Mouse (Mus musculus) kidney, postnatal 10 days (tissue): ENCODE data around the gene Ccr5.
"Not testable (repeated sequence)": the region's sequence is repeated elsewhere in the genome, so short reads cannot be mapped to it uniquely, and the experiment has no call there.

Source experiments
- DNase-seq: peaks from one replicate; pipeline ENCODE4 v3.0.0; 2021; ENCODE audit warnings: mixed read lengths

Ccr5 gene

GRCm38 (mm10) chr9:124121387-124122184, at the start of gene Ccr5:
Gene Ccr5, plus strand, starts transcription at chr9:124121543.
- no peak for DNase-seq

DNA sequence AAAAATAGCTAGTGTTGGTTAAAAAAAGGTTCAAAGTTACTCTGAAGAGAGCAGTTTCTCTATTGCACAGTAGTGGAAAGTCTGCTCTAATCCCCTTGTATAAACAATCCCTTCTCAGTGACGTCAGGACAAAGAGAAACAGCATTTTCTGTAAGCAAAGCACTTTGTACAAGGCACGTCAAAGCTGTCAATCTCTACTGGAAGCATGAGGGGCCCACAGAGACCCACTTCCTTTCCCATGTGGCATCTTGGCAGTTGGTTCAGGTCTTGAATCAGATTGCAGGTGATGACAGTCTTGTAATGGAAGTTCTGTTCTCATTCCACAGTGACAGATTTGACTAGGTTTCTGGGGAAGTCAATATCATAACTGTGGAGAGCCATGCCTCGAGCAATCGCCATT, 41.5 kb upstream of the Ccr5 start:
- no peak for DNase-seq

DNA sequence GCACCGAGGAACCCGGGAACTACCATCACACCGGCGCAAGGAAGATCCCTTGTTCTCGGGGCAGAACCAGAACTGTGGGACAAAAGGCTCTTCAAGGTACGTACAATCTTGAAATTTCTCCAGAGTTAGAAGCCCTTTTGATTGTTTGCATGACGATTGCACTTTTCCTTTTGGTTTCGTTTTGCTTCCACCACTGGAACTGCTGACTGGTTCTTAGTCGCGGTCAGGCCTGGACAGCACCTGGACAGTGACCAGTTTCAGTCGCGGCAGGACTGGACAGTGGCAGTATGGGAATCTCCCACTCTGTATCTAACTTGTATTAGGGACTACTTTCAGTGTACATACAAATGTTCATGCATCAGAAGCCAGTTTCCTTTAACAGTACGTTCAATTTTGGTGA, 40.9 kb upstream of the Ccr5 start:
- not testable (repeated sequence) for DNase-seq

GRCm38 (mm10) chr9:124090441-124090840, 30.9 kb upstream of the Ccr5 start:
- DNase-seq = no peak

DNA sequence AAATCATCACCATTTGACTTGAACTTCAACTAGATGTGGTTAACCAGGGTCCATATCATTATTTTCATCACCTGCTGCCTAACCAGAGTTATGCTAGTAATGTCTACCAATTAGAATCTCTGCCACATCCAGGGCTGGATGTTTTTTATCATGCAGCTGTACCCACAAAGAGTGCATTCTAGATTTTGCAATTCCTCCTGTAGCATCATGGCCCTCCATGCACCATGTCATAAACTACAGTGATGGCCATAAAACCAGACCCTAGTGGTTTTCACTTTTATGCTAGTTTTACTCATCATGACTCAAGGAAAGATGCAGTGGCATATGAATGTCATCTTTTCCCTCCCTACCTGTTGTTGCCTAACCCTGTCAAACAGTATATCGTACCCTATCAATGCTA, 22.2 kb upstream of the Ccr5 start:
- DNase-seq = no peak

DNA sequence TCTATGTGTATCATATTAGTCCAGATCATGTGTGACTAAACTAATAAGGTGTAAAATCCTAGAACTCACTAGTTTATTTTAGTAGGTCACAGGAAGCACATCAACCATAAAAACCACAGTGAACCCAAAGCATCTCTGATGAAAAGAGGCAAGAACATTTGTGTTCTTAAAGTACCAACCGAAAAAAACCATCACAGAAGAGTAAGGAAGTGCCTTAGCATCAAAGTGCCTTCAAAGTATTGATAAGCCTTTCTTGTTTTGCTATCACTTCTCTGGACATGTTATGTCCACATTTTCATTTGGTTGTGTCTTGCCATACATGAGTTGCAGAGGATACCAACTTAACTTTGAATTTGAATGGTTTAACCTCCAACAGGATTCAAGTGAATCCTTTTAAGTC, 21.0 kb upstream of the Ccr5 start:
- no peak for DNase-seq

DNA sequence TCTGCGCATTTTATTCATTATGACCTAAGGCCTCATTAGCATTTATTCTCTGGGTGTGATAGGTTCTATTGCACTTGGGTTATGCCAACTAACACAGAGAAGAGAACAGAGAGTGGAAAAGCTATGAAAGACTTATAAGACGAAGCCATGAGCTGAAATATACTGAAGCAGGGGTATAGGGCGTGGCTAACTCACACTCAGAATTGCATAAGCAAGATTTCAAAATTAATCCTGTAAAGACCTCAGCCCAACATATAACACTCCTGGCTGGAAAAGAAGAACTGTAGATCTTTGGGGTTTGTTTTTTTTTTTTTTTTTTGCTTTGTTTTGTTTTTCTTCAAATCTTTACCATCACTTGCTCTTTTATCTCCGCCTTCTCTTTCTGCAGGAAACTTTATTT, 19.6 kb upstream of the Ccr5 start, which contains the start of gene Ccr2:
TSS of gene Ccr2 (plus strand) at position 228 of the 400 bp plus-strand sequence.
- DNase-seq = no peak

DNA sequence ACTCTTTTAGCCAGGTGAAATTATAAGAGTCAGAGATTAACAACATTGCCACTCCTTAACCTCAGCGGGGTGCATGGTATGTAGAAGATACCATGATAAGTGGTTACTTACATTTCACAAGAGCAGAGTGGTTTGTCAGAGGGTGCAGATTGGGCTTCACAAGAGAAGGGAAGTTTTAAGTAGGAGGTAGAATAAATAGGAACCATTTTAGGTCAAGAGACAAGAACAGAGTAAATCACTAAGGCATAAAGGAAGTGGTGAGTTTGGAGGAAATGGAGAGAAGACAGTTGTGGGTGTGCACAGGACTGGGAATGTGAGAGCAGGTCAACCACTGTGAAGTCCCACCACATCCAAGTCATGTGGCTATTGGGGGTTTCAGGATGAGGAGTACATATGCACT, 18.1 kb upstream of the Ccr5 start:
- no peak for DNase-seq

DNA sequence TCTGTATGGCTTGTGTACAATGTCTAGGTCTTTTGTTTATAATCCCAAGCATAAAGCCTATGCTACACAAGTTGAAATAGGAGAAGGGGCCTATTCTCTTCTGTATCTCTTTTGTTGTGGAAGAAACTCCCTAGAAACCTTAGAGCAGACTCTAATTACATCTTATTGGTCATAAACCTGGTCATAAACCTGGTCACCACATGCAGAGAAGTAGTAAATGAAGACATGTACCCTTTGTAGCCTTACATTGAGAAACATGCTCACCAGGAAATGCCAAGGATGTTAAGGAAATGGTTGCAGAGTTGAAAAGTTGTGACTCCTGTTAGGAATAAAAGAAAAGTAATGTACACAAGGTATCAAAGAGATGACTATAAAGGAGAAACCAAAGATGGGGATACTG, 16.1 kb upstream of the Ccr5 start:
- no peak for DNase-seq

GRCm38 (mm10) chr9:124107232-124107631, 14.1 kb upstream of the Ccr5 start:
- DNase-seq = no peak

- DNase-seq = no peak
Measured at GRCm38 (mm10) chr9:124108356-124109127, 12.8 kb upstream of the Ccr5 start.

DNA sequence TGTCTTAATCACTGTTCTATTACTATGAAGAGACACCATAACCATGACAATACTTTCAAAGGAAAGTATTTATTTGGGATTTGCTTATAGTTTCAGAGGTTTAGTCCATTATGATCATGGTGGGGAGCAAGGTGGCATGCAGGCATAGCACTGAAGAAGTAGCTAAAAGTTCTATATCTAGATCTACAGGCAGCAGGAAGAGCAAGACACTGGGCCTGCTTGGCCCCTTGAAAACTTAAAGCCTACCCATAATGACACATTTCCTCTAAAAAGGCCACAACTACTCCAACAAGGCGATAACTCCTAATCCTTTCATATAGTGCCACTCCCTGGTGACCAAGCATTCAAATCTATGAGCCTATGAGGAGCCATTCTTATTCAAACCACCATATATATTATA, 9.3 kb upstream of the Ccr5 start:
- DNase-seq = no peak

- DNase-seq = no peak
Measured at GRCm38 (mm10) chr9:124112591-124113239, 8.6 kb upstream of the Ccr5 start.

- DNase-seq = no peak
Measured at GRCm38 (mm10) chr9:124113777-124114176, 7.6 kb upstream of the Ccr5 start.

DNA sequence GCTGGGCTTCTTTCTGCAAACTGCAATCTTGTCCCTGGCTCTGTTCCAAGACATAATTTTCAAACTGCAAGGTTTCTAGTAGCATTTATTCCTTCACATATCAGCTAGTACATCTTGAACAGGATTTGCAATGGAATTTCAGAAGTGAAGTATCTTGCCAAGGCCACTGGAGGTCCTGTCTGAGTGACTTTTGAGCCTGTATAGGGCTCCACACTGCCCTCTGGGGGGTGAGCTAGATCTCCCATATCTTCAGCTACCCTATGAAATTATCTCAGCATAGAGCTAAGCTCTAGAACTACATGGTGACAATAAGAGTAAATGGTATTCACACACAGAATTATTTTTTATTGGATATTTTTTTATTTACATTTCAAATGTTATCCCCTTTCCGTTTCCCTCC, 2.9 kb upstream of the Ccr5 start:
- peak; percentile 45 for DNase-seq

GRCm38 (mm10) chr9:124125576-124125975, 4.2 kb downstream of the Ccr5 start:
- no peak for DNase-seq

DNA sequence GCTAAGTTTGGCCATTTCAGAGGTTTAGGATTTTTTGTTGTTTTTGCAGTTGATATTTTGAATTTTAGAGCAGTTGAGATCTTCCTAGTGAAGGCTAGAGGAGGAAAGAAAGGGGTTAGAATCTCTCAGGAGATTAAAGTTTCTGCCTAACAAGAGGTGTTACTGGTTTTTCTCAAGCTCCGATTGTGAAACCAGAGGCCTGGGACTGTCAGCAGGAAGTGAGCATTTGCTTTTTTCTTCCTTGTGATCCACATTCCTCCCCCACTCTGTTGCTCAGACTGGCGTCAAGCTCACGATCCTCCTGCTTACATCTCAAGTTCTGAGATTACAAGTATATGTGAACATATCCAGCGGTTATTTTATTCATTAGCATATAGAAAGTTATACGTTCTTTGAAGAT, 5.0 kb downstream of the Ccr5 start:
- peak; percentile 8 for DNase-seq

- no peak for DNase-seq
Measured at GRCm38 (mm10) chr9:124127412-124127811, 6.1 kb downstream of the Ccr5 start.

DNA sequence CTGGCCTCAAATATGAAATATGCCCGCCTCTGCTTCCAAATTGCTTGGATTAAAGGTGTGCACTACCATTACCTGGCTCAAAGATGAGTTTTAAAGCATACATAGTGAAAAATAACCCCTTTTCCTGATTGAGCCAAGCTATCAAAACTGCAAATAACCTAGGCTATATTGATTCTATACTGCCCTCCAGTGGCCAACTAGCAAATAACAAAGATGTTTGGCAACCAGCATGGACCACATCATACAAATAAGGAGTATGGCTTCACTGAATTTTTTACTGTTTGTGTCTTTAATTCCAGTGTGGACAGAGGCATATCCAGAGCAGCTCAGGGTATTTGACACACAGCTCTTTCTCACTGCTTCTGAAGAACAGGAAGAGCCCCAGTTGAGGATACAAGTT, 7.0 kb downstream of the Ccr5 start:
- DNase-seq = peak; percentile 55

- DNase-seq = not testable (repeated sequence)
Measured at GRCm38 (mm10) chr9:124132899-124133298, 11.6 kb downstream of the Ccr5 start.

GRCm38 (mm10) chr9:124134919-124135318, 13.6 kb downstream of the Ccr5 start:
- not testable (repeated sequence) for DNase-seq

GRCm38 (mm10) chr9:124137619-124138018, 16.3 kb downstream of the Ccr5 start:
- DNase-seq = no peak

- DNase-seq = no peak
Measured at GRCm38 (mm10) chr9:124138055-124138775, 16.9 kb downstream of the Ccr5 start.
